ENCODE assay signal across 16 mouse cellular contexts in genomic region chr16:22734529-22735022, GRCm38 (mm10).
DNase-seq lines count a peak whose midpoint lies in the region; ATAC-seq lines count a peak whose summit lies in the region.
"Had no signal": no experiment of that assay in that cellular context is flagged by ENCODE, and none has a peak within 500 bp of the region (broad histone marks: within the 10 kb centered on the region; RNA-seq: fewer than 3 reads in every experiment).

No protein-coding gene starts in this region.

- DNase-seq in R1 (ENCODE audit: low read depth, low spot score): peak; percentile 37
- DNase-seq in embryo, embryonic 9.5 days (ENCODE audit: extremely low spot score): peak; percentile 2
- DNase-seq in hindbrain, embryonic 10.5 days (ENCODE audit: low spot score): peak; percentile 26
- no peak for DNase-seq in frontal cortex, postnatal 10 days (ENCODE audit: low spot score in 2 of 2)
- DNase-seq in Muller cell, postnatal 12 days (ENCODE audit: inconsistent ontology term): no peak
- DNase-seq: cerebellum, adult 18-20 months; heart, adult 2 months; lung, adult 2 months; right cerebral cortex, postnatal 14 days had no signal

- 32% methylated on average over 10 of the region's 10 CpGs for WGBS in hindbrain, embryonic 10.5 days
- WGBS in midbrain, embryonic 12.5 days: 38% methylated on average over 10 of the region's 10 CpGs

- no peak overlapping the region for H3K4me3 ChIP-seq in hindbrain, embryonic 10.5 days
- no peak overlapping the region for H3K4me3 ChIP-seq in midbrain, embryonic 12.5 days
- H3K4me3 ChIP-seq: embryonic facial prominence, embryonic 12.5 days; heart, adult 2 months; limb, embryonic 12.5 days; neural tube, embryonic 15.5 days had no signal

- H3K27me3 ChIP-seq in hindbrain, embryonic 10.5 days (ENCODE audit: insufficient read depth, poor library complexity, severe bottlenecking): 0 out of 2 replicates have a peak, but pooled peaks cover 4% of the 10 kb centered on the region
- H3K27me3 ChIP-seq in midbrain, embryonic 12.5 days: peaks cover 17% of the 10 kb centered on the region
- H3K27me3 ChIP-seq: embryonic facial prominence, embryonic 12.5 days; limb, embryonic 12.5 days; neural tube, embryonic 15.5 days had no signal

- no peak overlapping the region for H3K27ac ChIP-seq in hindbrain, embryonic 10.5 days
- H3K27ac ChIP-seq in midbrain, embryonic 12.5 days (replicated peaks): no peak overlapping the region
- H3K27ac ChIP-seq: embryonic facial prominence, embryonic 12.5 days; heart, adult 2 months; kidney, postnatal 0 days; limb, embryonic 12.5 days; neural tube, embryonic 15.5 days had no signal

- no peaks in the 10 kb centered on the region for H3K9me3 ChIP-seq in hindbrain, embryonic 10.5 days
- no peaks in the 10 kb centered on the region for H3K9me3 ChIP-seq in midbrain, embryonic 12.5 days
- H3K9me3 ChIP-seq: embryonic facial prominence, embryonic 12.5 days; limb, embryonic 12.5 days; neural tube, embryonic 15.5 days had no signal

- ATAC-seq in midbrain, embryonic 12.5 days (ENCODE audit: low FRiP score, low read depth): peak; percentile 52; the same call in 1 of the 2 replicates
- ATAC-seq in frontal cortex, adult (ENCODE audit: low TSS enrichment): no peak
- ATAC-seq: activated CD4-positive, CD25-positive, alpha-beta regulatory T cell, adult 4 months had no signal

- no peak overlapping the region for H3K9ac ChIP-seq in midbrain, embryonic 12.5 days (replicated peaks)
- H3K9ac ChIP-seq: embryonic facial prominence, embryonic 12.5 days; limb, embryonic 12.5 days; neural tube, embryonic 15.5 days had no signal

- peaks cover 21% of the 10 kb centered on the region for H3K4me1 ChIP-seq in hindbrain, embryonic 10.5 days (replicated peaks)
- H3K4me1 ChIP-seq in midbrain, embryonic 12.5 days: peaks cover 14% of the 10 kb centered on the region
- H3K4me1 ChIP-seq: limb, embryonic 12.5 days had no signal

- no peaks in the 10 kb centered on the region for H3K36me3 ChIP-seq in hindbrain, embryonic 10.5 days
- H3K36me3 ChIP-seq in midbrain, embryonic 12.5 days: no peaks in the 10 kb centered on the region
- H3K36me3 ChIP-seq: embryonic facial prominence, embryonic 12.5 days; limb, embryonic 12.5 days; neural tube, embryonic 15.5 days had no signal

- H3K4me2 ChIP-seq in midbrain, embryonic 12.5 days (replicated peaks): 0 out of 2 replicates have a peak overlapping the region, but pooled peaks have one; percentile 8
- H3K4me2 ChIP-seq: embryonic facial prominence, embryonic 12.5 days; limb, embryonic 12.5 days; neural tube, embryonic 15.5 days had no signal

Comparison
In these comparisons a context has a peak if more than half of its experiments do, and no peak if none do; other contexts are left out.
1. DNase-seq: peak in R1 (single experiment), embryo, embryonic 9.5 days (single experiment) and hindbrain, embryonic 10.5 days (single experiment); none in frontal cortex, postnatal 10 days (0 of 2) and Muller cell, postnatal 12 days (single experiment).